Mouse (Mus musculus): ENCODE data around the gene Rnf169.

The Rnf169 gene

GRCm38 (mm10) chr7:99890168-99890755, 90.0 kb downstream of the Rnf169 start:
- no peak for DNase-seq

DNA sequence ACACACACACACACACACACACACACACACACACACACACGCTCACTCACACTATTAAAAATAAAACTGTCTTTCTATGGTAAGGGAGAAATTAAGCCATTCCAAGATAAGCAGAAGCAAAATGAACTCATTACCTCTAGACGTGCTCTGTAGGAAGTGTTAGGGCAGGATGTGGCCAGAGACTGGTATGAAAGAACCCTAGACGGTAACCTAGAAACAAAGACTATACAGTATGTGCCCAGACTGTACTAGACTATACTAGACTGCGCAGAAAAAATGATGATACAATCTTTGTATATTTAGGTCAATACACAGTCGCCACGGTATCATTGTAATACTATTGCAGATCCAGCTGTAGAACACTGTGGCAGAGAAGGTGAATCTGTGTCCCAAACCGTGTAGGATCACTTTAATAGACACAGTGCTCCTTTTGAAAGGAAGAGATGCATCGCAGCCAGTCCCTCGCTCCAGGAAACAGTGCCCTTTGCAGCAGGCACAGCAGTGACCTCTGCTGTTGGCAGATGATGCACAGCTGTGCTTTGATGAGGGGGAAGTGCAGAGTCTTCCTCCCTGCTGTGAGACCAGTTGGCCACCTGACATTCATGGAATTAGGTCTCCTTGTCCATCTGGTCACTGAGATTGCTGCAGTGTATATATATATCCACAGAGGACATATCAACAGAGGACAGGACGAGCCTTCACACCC, 90.9 kb downstream of the Rnf169 start:
- DNase-seq = peak in 1 of 2 experiments; percentile 45

- DNase-seq = no peak
Observed at GRCm38 (mm10) chr7:99887743-99888142, 92.5 kb downstream of the Rnf169 start.

DNA sequence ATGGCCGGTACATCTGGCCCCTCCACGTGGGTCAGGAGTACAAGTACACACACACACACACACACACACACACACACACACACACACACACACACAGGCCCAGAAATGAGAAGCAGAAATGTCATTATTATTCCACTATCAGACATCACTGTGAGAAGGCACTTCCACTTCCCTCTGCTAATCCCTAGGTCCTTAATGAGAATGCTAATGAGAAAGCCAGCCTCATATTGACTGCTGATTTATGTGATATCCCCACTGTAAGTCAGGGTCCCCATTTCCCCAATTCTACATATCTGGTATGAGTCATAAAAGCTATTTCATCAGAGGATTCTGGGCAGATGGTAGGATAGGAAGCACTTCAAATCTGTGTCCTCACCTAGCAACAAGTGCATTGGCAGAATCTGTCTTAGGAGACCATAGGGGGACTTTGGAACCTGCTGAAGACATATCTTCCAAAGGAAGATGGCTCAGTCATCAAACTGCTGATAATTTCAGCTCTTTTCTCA, 93.0 kb downstream of the Rnf169 start:
- no peak for DNase-seq

DNA sequence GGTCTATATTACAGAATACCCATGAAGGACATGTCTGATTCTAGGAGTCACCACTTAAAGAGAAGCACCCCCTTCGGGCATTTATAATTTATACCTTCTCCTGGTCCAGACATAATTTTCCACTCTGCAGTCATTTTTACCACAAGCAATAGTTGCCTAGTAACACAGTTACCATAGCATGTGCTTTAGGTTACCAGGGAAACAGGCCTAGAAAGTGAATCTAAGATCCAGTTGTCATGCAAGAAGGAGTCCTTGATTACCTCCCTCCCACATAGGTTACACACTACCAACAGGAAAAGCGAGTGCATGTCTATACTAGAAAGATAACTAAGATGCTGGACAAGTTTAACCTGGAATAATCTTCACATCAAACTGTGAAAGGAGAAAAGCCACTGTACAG, 102.0 kb downstream of the Rnf169 start:
- DNase-seq = no peak

GRCm38 (mm10) chr7:99876345-99876744, 103.9 kb downstream of the Rnf169 start:
- peak; percentile 91 for DNase-seq

GRCm38 (mm10) chr7:99875891-99876290, 104.4 kb downstream of the Rnf169 start:
- no peak for DNase-seq

- no peak for DNase-seq
Observed at GRCm38 (mm10) chr7:99873965-99874364, 106.3 kb downstream of the Rnf169 start.
